Mouse (Mus musculus) right cerebral cortex, postnatal 10 days (tissue): Measurements from ENCODE around the gene Hspa2.
A peak's percentile ranks its signal among the peaks of the same experiment; 100 is the strongest.

ENCODE experiments used
- DNase-seq, 2 experiments: peaks; one replicate each; pipeline ENCODE4 v3.0.0; 2021; ENCODE audit warnings: low spot score in 2 of 2

The Hspa2 gene

DNA sequence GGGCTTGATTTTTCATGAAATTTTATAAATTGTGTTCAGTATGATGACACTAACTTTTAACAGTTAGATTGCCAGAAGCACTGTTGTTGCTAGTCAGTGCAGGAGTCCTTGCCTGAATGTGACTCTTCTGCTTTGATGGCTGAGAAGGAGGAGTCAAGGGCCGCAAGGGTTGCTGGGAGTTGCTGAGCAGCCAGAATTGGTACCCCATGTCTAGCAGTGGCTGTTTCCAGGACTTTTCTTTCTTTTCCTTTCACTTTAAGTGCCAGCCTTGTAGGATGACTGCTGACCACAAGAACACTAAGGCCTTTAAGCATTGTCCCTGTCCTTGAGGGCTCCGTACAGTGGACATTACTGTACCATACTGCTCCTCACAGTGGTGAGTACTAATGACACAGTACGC is 26.2 kb upstream of the Hspa2 start:
- no peak for DNase-seq

- DNase-seq = no peak
Measured at GRCm38 (mm10) chr12:76378556-76378955, 25.4 kb upstream of the Hspa2 start.

DNA sequence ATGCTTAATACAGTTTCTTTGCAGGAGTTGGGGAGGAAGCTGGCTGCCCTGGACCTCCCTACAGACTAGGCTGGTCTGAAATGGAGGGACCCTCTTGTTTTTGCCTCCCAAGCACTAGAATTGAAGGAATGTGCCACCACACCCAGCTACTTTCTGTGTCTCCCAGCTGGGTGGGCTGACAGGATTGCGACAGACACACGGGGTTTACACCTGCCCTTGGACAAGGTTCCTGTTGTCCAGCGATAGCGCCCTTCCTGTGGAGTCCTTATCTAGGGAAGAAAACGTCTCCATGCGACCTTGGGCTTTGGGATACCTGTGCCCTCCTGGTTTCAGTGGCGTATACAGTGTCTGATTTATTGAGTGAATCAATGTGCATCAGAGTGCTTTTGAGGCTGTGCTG is 23.8 kb upstream of the Hspa2 start:
- no peak for DNase-seq

DNA sequence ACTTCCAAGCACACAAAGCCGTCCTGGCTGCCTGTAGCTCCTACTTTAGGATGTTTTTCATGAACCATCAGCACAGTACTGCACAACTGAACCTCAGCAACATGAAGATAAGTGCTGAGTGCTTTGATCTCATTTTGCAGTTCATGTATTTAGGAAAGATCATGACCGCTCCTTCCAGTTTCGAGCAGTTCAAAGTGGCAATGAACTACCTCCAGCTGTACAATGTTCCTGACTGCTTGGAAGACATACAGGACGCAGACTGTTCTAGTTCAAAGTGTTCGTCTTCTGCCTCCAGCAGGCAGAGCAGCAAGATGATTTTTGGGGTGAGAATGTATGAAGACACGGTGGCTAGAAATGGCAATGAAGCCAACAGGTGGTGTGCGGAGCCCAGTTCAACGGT is 18.6 kb upstream of the Hspa2 start:
- no peak for DNase-seq

DNA sequence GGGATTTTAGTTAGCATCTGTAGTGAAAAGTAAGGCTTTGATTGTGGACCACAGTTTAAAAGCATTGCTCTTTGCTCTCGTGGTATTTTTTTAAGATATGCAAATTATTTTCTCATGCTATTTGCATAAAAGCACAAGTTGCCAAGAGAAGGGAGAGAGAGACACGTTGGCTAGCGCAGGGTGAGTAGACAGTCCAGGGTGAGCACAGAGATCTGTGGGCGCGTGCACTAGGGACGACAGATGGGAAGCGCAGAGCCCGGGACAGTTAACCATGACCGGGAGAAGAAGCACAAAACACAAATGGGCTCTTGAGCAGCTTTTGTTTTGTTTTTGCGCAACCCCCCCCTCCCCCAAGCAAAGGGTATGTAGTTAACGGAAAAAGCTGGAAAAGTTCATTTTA is 15.2 kb upstream of the Hspa2 start:
- DNase-seq = no peak

DNA sequence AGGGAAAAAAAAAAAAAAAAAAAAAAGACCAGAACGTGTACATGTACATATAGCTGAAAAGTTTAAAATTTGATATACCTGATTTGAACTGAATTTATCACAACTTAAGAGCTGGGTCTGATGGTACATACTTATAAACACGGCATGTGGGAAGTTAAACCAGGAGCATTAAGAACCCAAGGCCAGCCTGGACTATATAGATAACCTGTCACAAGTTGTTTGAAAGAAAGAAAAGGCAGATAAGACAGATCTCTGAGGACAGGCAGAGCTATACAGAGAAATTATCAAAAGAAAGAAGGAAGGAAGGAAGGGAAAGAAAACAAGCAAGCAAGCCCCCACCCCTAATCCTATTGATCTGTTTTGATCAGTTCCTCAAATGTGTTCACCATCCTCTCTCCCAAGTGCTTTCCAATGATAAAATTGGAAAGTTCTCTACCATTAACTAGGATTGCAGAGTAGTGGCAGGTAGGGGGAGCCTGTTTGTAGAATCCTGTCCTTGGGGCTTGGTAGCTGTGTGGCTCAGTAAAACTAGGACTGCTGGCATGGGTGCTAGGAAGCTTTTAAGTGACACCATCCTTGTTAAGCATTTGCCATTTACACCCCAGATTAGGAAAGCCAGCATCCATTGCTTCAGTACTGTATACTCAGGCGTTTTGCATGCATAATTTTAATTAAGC is 12.2 kb upstream of the Hspa2 start:
- no peak for DNase-seq

DNA sequence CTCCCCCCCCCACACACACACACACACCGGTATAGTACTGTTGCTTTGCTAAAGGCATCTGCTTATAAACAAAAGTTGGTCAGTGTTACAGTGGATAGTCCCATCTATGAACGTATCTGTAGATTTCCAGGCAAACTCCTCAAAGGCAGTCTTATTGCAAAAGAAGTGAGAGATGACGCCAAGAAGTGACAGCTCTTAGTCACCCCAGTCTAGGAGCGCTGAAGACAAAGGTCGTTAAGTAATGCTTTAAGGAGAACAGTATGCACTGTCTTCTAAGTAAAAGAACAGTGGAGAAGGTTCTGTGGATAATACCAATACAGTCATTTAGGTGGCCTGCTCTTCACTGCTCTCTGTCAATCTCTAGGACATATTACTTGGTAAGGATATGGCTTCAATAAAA is 11.0 kb upstream of the Hspa2 start:
- DNase-seq = no peak

DNA sequence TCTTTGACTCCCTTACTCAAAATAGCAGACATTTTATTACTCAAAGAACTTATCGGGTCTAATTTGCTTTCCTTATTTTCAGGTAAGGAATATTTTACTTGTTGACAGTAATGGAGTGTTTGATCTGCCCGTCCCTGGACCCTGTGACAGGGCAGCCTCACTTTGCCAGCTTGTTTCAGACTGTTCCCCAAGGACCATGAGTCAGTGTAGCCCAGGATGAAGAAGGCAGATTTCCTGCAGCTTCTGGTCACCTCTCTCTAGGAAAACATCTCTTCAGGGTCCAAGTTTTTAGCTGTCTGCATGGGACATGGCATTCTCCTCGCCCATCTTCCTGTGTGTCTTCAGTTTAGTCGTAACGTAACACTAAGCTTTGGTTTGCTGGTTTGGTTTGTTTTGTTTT is 6.7 kb upstream of the Hspa2 start:
- no peak for DNase-seq

DNA sequence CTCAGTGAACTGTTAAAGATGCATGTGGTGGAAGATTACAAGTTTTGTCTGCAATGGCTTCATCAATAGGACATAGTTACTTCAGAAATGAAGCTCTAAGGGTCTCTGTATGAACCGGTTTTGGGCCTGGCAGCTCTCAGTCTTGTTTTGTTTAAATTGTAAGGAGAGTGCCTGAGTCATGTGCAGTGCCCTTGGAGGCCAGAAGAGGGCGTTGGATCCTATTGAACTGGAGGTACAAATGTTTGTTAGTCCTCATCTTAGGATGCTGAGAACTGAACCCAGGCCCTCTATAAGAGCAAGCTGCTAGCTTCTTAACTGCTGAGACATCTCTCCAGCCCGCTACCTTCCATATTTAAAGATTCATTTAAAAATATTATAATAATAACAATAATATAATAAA is 2.3 kb upstream of the Hspa2 start:
- DNase-seq = no peak

DNA sequence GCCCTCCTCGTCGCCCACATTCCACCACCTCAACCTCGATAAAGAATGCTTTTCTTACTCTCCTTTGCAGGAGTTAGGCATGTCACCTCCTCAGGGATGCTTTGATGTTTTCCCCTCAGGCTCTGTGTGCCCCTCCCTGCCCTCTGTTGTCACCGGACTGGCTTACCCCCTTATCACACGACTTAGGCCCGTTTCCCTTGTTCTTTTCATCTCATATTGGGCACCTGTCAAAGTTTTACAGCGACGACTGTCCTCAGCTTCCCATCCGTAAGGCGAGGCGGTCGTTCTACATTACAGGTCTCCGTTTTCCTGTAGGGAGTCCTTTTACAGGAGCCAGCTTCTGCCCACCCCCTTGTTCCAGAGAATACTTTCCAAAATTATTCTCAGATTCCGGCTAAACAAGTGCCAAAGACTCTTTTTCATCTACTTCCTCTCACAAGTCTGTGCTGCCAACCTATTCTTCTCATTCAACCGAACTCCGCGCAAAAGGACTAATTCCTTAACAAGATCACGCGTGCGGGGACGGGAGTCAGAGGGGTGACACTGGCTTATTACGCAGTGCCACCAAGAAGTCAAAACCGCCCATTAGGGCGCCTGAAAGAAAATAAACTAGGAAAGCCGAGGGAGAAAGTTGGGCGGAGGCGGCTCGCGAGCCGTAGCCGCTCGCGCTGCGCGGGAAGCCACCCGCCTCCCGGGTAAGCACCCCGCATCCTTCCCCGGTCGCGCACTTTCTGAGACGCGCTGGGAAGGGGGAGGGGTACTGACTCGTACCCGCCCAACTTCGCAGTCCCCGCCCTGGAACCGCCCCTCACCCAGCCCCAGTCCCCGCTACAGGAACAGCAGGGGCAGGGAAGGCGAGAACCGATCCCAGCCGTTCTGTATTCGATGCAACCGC is 738 bp upstream of the Hspa2 start:
- peak; percentile 34 to 91 for DNase-seq

GRCm38 (mm10) chr12:76404836-76405182 is 833 bp downstream of the Hspa2 start:
- DNase-seq = peak in 1 of 2 experiments; percentile 52

DNA sequence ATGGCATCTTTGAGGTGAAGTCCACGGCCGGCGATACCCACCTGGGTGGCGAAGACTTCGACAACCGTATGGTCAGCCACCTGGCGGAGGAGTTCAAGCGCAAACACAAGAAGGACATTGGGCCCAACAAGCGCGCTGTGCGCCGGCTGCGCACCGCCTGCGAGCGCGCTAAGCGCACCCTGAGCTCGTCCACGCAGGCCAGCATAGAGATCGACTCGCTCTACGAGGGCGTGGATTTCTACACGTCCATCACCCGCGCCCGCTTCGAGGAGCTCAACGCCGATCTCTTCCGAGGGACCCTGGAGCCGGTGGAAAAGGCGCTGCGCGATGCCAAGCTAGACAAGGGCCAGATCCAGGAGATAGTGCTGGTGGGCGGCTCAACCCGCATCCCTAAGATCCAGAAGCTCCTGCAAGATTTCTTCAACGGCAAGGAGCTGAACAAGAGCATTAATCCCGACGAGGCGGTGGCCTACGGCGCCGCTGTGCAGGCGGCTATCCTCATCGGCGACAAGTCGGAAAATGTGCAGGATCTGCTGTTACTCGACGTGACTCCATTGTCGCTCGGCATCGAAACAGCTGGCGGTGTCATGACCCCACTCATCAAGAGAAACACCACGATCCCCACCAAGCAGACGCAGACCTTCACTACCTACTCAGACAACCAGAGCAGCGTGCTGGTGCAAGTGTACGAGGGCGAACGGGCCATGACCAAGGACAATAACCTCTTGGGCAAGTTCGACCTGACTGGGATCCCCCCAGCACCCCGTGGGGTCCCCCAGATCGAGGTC is 1.4 kb downstream of the Hspa2 start:
- peak; percentile 52 to 59 for DNase-seq

DNA sequence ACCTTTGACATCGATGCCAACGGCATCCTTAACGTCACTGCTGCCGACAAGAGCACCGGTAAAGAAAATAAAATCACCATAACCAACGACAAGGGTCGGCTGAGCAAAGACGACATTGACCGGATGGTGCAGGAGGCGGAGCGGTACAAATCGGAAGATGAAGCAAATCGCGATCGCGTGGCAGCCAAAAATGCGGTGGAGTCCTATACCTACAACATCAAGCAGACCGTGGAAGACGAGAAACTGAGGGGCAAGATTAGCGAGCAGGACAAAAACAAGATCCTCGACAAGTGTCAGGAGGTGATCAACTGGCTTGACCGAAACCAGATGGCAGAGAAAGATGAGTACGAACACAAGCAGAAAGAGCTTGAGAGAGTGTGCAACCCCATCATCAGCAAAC is 2.0 kb downstream of the Hspa2 start:
- no peak for DNase-seq

DNA sequence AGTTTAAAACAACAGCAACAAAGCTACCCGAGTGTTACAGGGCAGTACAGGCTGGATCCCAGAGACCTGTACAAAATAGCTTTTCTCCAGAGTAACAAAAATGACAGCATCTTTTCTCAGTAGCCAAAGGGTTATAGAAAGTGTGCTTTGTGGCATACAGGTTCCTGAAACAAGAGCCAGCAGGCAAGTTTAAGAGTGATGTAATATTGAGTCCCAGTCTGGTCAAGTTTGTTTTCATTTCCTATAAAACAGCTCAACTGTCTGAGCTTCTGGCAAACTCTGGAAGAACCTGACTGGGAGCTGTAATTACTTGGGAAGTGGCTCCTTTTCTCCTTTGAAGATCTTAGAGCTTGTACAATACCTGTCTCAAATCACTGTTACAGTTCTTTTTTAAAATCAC is 3.2 kb downstream of the Hspa2 start:
- no peak for DNase-seq

GRCm38 (mm10) chr12:76409166-76409565 is 5.2 kb downstream of the Hspa2 start:
- DNase-seq = no peak

DNA sequence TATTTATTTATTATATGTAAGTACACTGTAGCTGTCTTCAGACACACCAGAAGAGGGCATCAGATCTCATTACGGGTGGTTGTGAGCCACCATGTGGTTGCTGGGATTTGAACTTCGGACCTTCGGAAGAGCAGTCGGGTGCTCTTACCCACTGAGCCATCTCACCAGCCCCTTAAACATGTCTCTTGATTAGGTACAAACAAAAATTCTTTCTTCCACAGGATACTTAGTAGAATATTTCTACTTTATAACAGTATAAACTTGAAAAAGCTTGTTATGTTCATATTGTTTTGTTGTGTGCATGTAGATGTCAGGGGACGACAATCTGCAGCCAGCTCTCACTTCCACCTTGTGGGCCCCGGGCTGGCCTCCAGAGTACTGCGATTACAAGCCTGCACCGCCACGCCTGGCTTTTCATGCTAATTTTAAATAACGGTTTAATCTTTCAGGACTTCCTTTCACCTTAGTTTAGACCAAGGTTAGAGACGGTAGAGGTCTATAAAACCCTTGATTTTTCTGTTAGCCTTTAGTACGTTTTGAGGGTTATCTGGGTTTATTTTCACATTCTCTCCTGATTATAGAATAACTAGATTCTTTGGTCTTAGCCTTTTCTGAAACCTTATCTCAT is 11.5 kb downstream of the Hspa2 start:
- DNase-seq = no peak

DNA sequence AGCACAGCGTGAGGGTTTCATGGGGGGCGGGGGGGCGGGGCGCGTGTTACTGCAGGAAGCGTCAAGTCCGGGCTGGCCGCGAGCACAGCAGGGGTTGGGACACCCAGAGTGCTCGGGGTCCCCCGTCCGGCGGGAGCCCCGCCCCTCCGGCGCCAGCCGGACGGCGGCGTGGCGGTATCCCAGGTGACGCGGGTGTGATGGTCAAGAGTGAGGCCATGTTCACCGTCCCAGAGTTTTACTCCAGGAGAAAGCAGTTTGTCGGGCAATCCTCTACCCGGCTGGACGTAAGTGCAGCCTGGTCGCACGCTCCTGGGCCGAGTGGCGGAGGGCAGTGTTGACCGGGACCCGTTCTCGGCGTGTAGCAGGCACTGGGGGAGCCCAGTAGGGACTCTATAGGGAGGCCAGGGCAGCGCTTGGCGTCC is 13.5 kb downstream of the Hspa2 start, which contains the start of gene Ppp1r36:
Ppp1r36 (plus strand) TSS at position 106 of the 422 bp plus-strand sequence.
- no peak for DNase-seq

DNA sequence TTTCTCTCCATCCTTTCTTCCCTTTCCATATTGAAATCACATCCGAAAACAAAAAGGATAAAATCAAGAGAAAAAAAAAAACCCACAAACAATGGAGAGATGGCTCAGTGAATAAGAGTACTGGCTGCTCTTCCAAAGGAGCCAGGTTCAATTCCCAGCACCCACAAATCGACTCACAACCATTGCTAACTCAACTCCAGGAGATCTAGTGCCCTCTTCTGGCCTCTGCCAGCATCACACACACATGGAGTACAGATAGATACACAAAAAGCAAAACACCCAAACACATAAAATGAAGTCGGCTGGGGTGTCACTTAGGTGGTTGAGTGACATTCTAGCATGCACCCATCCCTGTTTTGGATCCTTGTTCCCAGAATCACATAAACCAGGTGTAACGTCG is 14.4 kb downstream of the Hspa2 start:
- DNase-seq = no peak

DNA sequence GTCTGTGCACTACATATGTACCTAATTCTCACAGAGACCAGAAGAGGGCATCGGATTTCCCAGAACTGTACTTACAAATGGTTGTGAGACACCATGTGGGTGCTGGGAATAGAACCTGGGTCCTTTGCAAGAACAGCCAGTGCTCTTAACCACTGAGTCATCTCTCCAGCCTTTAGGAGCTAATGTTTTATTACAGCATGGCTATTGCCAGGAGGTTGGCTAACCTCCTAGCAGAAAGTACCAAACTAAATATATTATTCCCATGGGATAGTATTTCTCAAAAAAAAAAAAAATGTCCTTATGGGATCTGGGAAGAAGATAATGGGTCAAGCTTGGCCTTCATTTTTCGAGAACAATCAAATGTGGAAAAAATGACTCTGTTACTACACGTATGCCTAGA is 21.3 kb downstream of the Hspa2 start:
- no peak for DNase-seq

GRCm38 (mm10) chr12:76427546-76427945 is 23.6 kb downstream of the Hspa2 start:
- no peak for DNase-seq

DNA sequence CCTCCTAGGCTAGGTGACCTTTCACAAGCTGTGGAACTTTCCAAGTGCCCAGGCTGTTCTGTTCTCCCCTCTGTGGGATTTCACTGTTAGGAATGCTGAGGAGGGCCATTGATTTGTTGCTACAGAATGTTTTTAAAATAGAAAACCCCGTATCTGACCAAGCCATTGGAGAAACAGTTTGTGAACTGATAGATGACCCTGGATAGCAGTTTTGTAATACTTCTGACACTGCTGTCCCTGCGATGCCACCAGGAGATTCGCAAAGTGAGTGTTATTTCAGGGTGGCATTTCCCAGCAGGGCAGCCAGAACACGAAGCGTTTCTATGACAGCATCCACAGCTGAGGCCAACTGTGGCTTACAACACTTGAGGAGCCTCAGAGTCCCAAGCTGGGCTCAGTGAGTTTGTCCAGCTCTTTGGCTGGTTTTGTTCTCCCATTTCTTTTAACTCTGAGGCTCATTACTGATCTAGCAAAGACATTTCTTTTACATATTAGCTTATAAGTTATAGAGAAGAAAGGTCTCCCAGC is 27.0 kb downstream of the Hspa2 start:
- DNase-seq = peak; percentile 43 to 45

GRCm38 (mm10) chr12:76431431-76431830 is 27.5 kb downstream of the Hspa2 start:
- DNase-seq = no peak
